Mouse (Mus musculus) embryonic facial prominence, embryonic 12.5 days (tissue): ENCODE measurements around the gene Csnk1g1. TPM values are rescaled to one million over a fixed set of nuclear protein-coding genes. Genes with fewer than 3 reads are reported as not detected.

Experiments used
- ATAC-seq: fragments of 200-750 bp; cut with Nextera tagmentation; 2 replicates; pipeline ENCODE4 v1.8.0; 2017; ENCODE audit not compliant: insufficient number of reproducible peaks, insufficient read depth, low FRiP score, low TSS enrichment
- H3K27ac ChIP-seq: fragments of 300-500 bp; sonication (generic); 2 replicates; pipeline ENCODE4 v1.5.1; 2016; ENCODE audit warnings: mild to moderate bottlenecking
- H3K27me3 ChIP-seq: fragments of 300-500 bp; sonication (generic); 2 replicates; pipeline ENCODE4 v1.6.1; 2016; ENCODE audit warnings: mild to moderate bottlenecking, moderate library complexity
- H3K36me3 ChIP-seq: fragments of 300-500 bp; sonication (generic); 2 replicates; pipeline ENCODE4 v1.6.1; 2016; ENCODE audit warnings: mild to moderate bottlenecking
- H3K4me1 ChIP-seq: fragments of 300-500 bp; sonication (generic); 2 replicates; pipeline ENCODE4 v1.6.1; 2016
- H3K4me2 ChIP-seq: fragments of 300-500 bp; sonication (generic); replicated peaks from 2 replicates; pipeline ENCODE4 v1.6.1; 2016; ENCODE audit warnings: mild to moderate bottlenecking, moderate library complexity
- H3K4me3 ChIP-seq: fragments of 300-500 bp; sonication (generic); 2 replicates; pipeline ENCODE4 v1.5.1; 2016; ENCODE audit warnings: mild to moderate bottlenecking
- H3K9ac ChIP-seq: fragments of 300-500 bp; sonication (generic); 2 replicates; pipeline ENCODE4 v1.6.1; 2016; ENCODE audit warnings: mild to moderate bottlenecking, moderate library complexity
- H3K9me3 ChIP-seq: fragments of 300-500 bp; sonication (generic); 2 replicates; pipeline ENCODE4 v1.6.1; 2016; ENCODE audit warnings: mild to moderate bottlenecking, moderate library complexity
- WGBS: fragments of 180-500 bp; shearing (Covaris S2); methylation state at CpG from one replicate; pipeline ENCODE4 v1.1.7; 2016; 5-methylcytosine and 5-hydroxymethylcytosine counted together
- polyA plus RNA-seq: library from polyadenylated mRNA; unstranded; fragments of >200 nt; fragmentation: Nextera tagmentation; extraction: Ambion mirVana; gene quantifications from 2 replicates; pipeline ENCODE4 v1.2.1, GENCODE M21; 2016

Csnk1g1 gene
- polyA plus RNA-seq, 1 experiment from 2014 or later, result 19.3 TPM

GRCm38 (mm10) chr9:66092664-66093063, 183.9 kb downstream of the Csnk1g1 start:
- Histone ChIP-seq H3K4me2 (no peak overlapping the region), H3K27ac (peak overlapping the region; percentile 54; the same call in 1 of the 2 replicates), H3K9me3 (no peaks in the 10 kb centered on the region), H3K36me3 (peaks cover 89% of the 10 kb centered on the region), H3K4me1 (peaks cover 11% of the 10 kb centered on the region; the same call in 1 of the 2 replicates), H3K27me3 (no peaks in the 10 kb centered on the region), H3K4me3 (no peak overlapping the region), H3K9ac (no peak overlapping the region)
- 50% methylated on average over 2 of the region's 2 CpGs for WGBS
- no peak for ATAC-seq

Other genes with a start within 250 kb of the Csnk1g1 start
- gene Oaz2, start 240.9 kb upstream of the Csnk1g1 start, polyA plus RNA-seq, result 299 TPM in 2 replicates
- gene Zfp609, start 81.4 kb upstream of the Csnk1g1 start, polyA plus RNA-seq, result 9.3 and 10.1 TPM in 2 replicates
- 211 and 227 TPM in 2 replicates for gene Pclaf, start 18.7 kb upstream of the Csnk1g1 start, polyA plus RNA-seq
- 40.9 and 41.5 TPM in 2 replicates for gene Trip4, start 130 bp upstream of the Csnk1g1 start, polyA plus RNA-seq
- gene Ppib, start 151.3 kb downstream of the Csnk1g1 start, polyA plus RNA-seq, result 523 and 525 TPM in 2 replicates
- gene Snx22, start 160.8 kb downstream of the Csnk1g1 start, polyA plus RNA-seq, result 6.2 and 7.7 TPM in 2 replicates
- 129 and 131 TPM in 2 replicates for gene Snx1, start 217.7 kb downstream of the Csnk1g1 start, polyA plus RNA-seq
- 166 and 174 TPM in 2 replicates for gene Ciao2a, start 217.7 kb downstream of the Csnk1g1 start, polyA plus RNA-seq
- gene Dapk2, start 249.3 kb downstream of the Csnk1g1 start, polyA plus RNA-seq, result 6.0 and 6.6 TPM in 2 replicates